Mouse (Mus musculus): Measurements from ENCODE around the gene Krt27. TPM values are rescaled to one million over a fixed set of nuclear protein-coding genes. Genes with fewer than 3 reads are reported as not detected.

The Krt27 gene
- total RNA-seq (2021) = not detected
- long read RNA-seq, experiment 1 = 0 reads
- long read RNA-seq, experiment 2 = 0 reads

- intact Hi-C loops (cut with DNase I) = no loop called here
- DNase-seq = no peak
Measured at GRCm38 (mm10) chr11:99351004-99351403, at the start of gene Krt27. TSS of gene Krt27 (minus strand) at chr11:99351104.

- DNase-seq = no peak
- intact Hi-C loops (cut with DNase I) = no loop called here
Measured at GRCm38 (mm10) chr11:99399956-99400549, 49.1 kb upstream of the Krt27 start.

GRCm38 (mm10) chr11:99398832-99399231, 47.9 kb upstream of the Krt27 start:
- intact Hi-C loops (cut with DNase I) = no loop called here
- DNase-seq = no peak

DNA sequence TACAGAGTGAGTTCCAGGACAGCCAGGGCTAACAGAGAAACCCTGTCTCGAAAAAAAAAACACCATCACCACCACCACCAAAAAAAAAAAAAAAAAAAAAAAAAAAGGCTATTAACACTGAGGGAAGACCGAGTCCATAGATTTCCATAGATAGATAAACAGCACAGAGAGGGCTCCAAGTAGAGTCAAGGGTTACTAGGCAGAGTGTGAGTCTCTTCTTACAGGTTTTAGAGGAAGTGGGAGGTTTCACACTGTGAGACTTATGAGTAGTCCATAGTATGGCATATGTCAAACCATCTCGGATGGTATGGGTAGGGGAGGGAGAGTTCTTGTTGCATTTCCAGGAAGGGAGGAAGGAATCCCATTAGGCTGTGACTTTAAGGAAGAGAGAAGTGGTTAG, 47.2 kb upstream of the Krt27 start:
- intact Hi-C loops (cut with DNase I) = no loop called here
- DNase-seq = no peak

DNA sequence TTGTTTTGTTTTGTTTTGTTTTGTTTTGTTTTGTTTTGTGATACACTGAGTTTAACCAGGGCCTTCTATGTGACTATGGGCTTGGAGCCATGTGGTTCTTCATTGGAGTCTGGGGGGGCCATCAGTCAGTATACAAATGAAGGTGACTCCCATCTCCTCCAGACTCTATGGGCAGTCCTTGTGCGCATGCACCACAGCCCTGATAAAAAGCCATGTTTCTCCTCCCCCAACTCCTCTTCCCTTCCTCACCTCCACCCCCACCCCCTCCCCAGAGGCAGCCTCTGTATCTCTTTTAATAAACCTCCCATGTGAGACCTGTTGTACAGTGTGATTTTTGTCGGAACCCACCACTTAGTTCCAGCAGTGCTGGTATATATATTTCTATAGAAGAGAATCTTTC, 45.8 kb upstream of the Krt27 start:
- intact Hi-C loops (cut with DNase I) = no loop called here
- DNase-seq = no peak

- DNase-seq = no peak
- intact Hi-C loops (cut with DNase I) = no loop called here
Measured at GRCm38 (mm10) chr11:99396034-99396433, 45.1 kb upstream of the Krt27 start.

DNA sequence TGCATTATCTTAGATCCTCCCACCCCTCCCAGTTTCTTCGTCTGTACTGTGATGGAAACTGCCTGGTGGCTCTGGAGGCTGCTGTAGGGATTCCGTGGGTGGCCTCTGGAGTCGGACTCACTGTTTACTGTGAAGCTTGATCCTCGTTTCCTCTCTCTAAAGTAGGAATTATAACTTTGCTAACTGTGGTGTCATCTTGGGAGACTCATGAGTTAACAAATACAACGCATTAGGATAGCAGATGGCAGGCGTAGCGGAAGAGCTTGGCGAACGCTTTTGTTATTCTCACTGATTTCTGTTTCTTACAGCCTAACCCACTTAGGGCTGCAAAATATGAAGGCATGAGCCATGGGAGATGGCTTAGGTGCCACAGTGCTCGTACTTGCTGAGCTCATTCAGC, 41.6 kb upstream of the Krt27 start:
- intact Hi-C loops (cut with DNase I) = no loop called here
- DNase-seq = no peak

GRCm38 (mm10) chr11:99391375-99391774, 40.5 kb upstream of the Krt27 start:
- no peak for DNase-seq
- intact Hi-C loops (cut with DNase I) = no loop called here

GRCm38 (mm10) chr11:99390866-99391265, 40.0 kb upstream of the Krt27 start:
- no peak for DNase-seq
- intact Hi-C loops (cut with DNase I) = no loop called here

- intact Hi-C loops (cut with DNase I) = loop anchor here (5.0 to 10.0 kb wide), 2 partner anchors 776 to 908 kb away; no protein-coding TSS in a partner anchor
- no peak for DNase-seq
Measured at GRCm38 (mm10) chr11:99389264-99389663, 38.4 kb upstream of the Krt27 start, which contains the start of gene Krt10. TSS of gene Krt10 (minus strand) at chr11:99389364.

- intact Hi-C loops (cut with DNase I) = loop anchor here (5.0 to 10.0 kb wide), 2 partner anchors 776 to 909 kb away; no protein-coding TSS in a partner anchor
- DNase-seq = no peak
Measured at GRCm38 (mm10) chr11:99388661-99389060, 37.8 kb upstream of the Krt27 start.

DNA sequence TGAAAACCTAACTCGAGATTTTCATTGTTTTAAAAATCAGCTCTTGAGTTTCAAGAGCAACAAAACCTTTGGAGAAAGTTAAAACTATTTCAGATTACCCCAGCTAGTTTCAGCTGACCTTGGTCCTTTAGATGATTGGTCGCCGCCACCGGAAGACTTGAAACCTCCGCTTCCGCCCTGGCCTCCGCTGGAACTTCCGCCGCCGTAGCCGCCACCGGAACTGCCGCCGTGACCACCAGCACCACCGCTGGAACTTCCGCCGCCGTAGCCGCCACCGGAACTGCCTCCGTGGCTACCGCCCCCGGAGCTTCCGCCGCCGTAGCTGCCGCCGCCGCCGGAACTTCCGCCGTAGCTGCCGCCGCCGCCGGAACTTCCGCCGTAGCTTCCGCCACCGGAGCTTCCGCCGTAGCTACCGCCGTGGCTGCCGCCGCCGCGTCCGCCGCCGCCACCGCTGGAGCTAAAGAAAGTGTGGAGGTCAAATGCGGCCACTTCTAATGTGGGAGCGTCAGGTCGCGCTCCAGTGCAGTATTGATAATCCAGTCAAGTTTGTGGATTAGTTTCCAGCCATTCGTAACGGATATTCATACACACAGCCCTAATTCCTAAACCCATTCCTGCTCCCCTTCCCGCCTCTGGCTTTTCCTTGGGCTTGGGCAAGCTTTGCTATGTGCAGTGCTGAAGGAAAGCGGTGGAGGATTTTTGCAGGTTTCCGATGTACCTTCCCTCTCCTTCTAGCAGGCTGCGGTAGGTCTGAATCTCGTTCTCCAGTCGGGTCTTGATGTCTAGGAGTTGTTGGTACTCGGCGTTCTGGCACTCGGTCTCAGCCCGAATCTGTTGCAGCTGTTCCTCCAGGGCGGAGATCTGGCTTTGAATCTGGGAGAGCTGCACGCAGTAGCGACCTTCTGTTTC, 35.2 kb upstream of the Krt27 start:
- intact Hi-C loops (cut with DNase I) = loop anchor here (5.0 to 10.0 kb wide), 2 partner anchors 779 to 911 kb away; no protein-coding TSS in a partner anchor
- peak; percentile 92 to 93 for DNase-seq

DNA sequence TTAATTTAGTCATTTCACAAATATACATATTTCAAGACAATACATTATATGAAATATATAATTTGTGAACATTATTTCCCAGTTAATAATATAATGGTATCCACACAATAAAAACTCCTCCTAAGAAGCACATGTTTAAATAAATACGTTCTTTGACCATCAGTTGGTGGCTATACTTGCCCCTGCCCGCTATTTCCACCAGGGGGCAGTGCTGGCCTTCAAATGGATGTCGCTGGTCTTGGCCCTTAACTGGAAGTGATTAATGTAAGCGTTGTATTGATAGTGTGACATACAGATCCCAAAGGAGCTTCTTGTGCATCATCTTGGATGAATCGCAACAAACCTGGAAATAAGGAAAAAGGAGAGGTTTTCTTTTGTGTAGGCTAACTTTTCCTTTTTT, 28.7 kb upstream of the Krt27 start:
- intact Hi-C loops (cut with DNase I) = loop anchor here (1.0 to 2.0 kb wide), 2 partner anchors 84 to 195 kb away; no protein-coding TSS in a partner anchor
- peak; percentile 73 to 82 for DNase-seq

DNA sequence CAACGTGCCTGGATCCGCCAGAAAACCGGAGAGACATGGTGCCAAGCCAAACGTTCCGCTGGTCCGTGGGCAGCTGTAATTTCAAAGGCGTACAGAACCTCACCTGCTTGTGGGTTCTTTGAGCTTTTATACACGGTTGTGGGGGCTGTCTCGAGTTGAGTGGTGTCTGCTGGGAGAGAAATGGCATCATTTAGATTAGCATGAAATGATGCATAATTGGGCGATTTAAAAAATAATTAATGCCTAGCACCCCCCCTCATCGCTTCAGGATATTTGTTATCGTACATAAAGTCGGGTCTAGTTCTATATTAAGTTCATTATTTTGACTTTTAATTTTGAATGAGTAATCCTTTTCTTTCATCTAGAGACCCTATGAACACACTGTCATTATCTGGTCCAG, 23.9 kb upstream of the Krt27 start, which contains the start of gene Krt28:
TSS of gene Krt28 (minus strand) at position 101 of the 400 bp plus-strand sequence.
- intact Hi-C loops (cut with DNase I) = no loop called here
- no peak for DNase-seq

DNA sequence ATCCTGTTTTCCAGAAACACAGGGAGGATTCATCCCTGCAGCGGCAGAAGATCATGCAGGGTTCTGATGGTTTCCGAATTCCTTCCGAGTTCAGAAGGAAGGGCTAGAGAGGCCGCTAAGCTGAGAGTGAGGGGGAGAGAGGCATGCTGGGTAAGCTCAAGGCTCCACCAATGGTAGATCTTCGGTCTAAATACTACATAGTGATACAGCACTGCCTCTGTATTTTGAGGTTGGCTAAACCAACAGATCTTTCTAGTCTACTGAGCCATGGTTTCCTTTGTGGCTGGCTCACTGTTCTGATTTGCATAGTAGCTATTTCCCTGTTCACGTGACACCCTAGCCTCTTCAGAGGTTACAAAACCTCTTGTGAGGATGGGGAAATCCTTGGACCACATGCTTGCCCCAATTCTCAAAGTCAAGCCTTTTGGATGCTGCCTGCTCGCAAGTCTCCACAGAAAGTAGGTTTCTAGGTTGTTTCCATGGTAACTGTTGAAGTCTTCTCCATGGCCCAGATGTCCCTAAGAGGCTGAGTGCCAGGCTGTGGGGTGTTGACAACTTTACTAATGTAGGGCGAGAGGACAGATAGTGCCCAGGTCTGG, 19.0 kb upstream of the Krt27 start:
- intact Hi-C loops (cut with DNase I) = no loop called here
- no peak for DNase-seq

- DNase-seq = peak in 1 of 2 experiments; percentile 7
Measured at GRCm38 (mm10) chr11:99369229-99369628, 18.3 kb upstream of the Krt27 start.

GRCm38 (mm10) chr11:99366791-99367190, 15.9 kb upstream of the Krt27 start:
- intact Hi-C loops (cut with DNase I) = no loop called here
- peak in 1 of 2 experiments; percentile 34 for DNase-seq

More at GRCm38 (mm10) chr11:99369229-99369628, 18.3 kb upstream of the Krt27 start:
- intact Hi-C loops (cut with DNase I) = no loop called here

DNA sequence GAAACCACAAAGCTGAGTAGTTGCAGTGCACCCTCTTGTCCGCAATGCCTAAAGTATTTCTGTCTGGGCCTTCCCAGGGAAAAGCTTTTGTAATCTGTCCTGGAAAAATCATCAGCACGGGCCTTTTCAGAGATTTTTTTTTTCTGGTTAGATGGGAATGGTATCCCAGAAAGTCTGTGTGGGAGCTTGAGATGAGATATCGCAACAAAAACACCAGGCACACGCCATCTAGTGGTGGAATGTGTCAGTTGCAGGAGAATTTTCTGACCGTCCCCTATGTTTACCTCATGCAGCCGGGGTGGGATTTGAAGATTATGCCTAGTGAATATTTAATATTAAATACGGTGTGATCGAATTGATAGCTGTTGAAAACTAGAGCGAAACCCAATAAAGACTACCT, 13.5 kb upstream of the Krt27 start:
- peak in 1 of 2 experiments; percentile 13 for DNase-seq
- intact Hi-C loops (cut with DNase I) = no loop called here

GRCm38 (mm10) chr11:99361423-99361822, 10.5 kb upstream of the Krt27 start:
- no peak for DNase-seq
- intact Hi-C loops (cut with DNase I) = no loop called here

DNA sequence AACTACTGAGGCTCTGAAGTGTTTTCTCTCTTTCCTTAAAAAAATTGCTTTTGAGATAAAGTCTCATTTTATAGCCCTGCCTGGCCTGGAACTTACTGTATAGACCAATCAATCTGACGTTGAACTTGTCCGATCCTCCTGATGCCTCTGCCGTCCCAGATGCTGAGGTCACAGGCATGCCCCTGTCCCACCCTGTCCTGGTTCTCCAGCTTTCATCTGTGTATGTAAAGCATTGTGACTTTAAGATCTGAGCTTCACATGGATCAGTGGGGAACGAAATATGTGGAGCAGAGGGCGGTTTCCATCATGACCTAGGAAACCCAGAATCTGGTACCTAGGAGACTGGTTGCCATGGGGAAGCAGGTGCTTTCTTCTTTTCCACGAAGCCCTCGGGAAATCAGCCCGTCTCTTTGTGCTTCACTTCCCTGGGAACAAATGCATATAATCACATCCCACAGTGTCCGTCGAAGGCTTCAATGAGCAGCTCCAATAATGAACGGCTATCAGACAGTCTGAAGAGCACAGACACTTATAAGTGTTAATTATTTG, 11.5 kb downstream of the Krt27 start:
- intact Hi-C loops (cut with DNase I) = no loop called here
- no peak for DNase-seq

DNA sequence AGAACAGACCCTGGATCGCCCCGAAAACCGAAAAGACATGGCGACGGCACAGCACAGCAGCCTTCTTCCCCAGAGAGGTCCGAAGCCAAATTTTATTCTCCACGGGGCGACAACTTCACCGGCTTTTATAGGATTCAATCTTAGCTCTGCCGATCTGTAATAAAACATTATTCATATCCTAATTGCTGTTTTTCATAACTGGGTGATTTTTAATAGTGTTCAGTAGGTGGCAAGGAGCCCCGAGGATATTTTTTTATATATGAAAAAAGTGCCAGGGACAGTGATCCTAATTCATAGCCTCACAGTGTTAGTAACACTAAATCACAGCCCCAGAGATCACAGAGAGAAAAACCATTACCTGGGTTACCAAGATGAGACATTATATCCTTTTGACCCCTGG, 13.0 kb downstream of the Krt27 start, which contains the start of gene Krt26:
TSS of gene Krt26 (minus strand) at position 101 of the 400 bp plus-strand sequence.
- intact Hi-C loops (cut with DNase I) = no loop called here

More for the DNA sequence above, 13.0 kb downstream of the Krt27 start, which contains the start of gene Krt26:
- no peak for DNase-seq

Measured in heart, postnatal 14 days (tissue).